Mouse (Mus musculus): ENCODE data around the gene Gja5. TPM values are rescaled to one million over a fixed set of nuclear protein-coding genes. Genes with fewer than 3 reads are reported as not detected.
A peak's percentile ranks its signal among the peaks of the same experiment; 100 is the strongest.

Gene Gja5
- polyA plus RNA-seq, 1 experiment from 2014 or later: 2.9 TPM

DNA sequence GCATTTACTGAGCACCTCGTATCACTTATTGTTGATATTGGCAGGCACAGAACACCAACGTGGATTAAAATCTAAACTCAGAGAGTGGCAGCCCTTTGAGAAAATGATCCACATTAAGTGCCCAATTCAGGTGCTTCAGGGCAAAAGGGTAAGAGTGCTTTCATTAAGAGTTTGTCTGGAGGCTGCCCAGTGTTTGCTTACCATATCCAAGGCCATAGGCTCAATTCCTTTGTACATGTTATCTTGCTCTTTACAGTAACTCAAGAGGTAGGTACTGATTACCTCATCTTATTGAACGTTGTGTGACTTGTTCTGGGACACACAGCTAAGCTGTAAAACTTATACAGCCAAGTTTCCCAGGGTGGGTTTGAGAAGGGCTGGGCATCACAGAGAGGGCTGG, 77.3 kb downstream of the Gja5 start:
- Histone ChIP-seq H3K4me3 (replicated peaks; ENCODE audit: low read length) (no peak overlapping the region), H3K9ac (replicated peaks; ENCODE audit: low read depth, low read length) (no peak overlapping the region), H3K36me3 (ENCODE audit: control insufficient read depth, insufficient read depth) (no peaks in the 10 kb centered on the region), H3K27me3 (replicated peaks; ENCODE audit: control insufficient read depth, insufficient read depth, low read length) (no peaks in the 10 kb centered on the region), H3K27ac (ENCODE audit: low read length) (no peak overlapping the region), H3K9me3 (ENCODE audit: control insufficient read depth, low read length) (no peaks in the 10 kb centered on the region), H3K4me2 (ENCODE audit: low read length) (no peak overlapping the region), H3K4me1 (replicated peaks; ENCODE audit: control insufficient read depth, insufficient read depth, low read length) (no peaks in the 10 kb centered on the region)
- ATAC-seq: no peak
- 81% methylated on average over 3 of the region's 3 CpGs for WGBS

DNA sequence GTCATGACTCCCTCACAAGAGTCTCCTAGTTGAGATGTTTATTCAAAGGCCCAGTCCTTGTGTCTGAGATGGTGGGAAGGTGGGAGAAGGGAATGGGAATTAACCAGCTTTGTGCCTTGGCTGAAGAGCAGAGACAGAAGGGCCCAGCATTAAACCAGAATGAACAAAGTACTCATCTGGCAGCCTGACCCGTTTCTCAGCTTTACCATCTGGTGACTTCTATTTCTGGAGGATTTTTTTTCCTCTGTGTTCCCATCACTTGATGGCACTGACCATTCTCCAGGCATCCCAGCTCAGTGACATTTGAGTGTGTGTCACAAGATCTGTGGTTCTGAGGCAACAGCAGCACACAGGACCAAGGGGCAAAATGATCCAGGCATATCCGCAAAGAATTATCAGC, 78.2 kb downstream of the Gja5 start:
- Histone ChIP-seq H3K4me1 (replicated peaks; ENCODE audit: control insufficient read depth, insufficient read depth, low read length) (no peaks in the 10 kb centered on the region), H3K36me3 (ENCODE audit: control insufficient read depth, insufficient read depth) (no peaks in the 10 kb centered on the region), H3K9me3 (ENCODE audit: control insufficient read depth, low read length) (no peaks in the 10 kb centered on the region), H3K27ac (ENCODE audit: low read length) (no peak overlapping the region), H3K4me3 (replicated peaks; ENCODE audit: low read length) (no peak overlapping the region), H3K27me3 (replicated peaks; ENCODE audit: control insufficient read depth, insufficient read depth, low read length) (no peaks in the 10 kb centered on the region), H3K9ac (replicated peaks; ENCODE audit: low read depth, low read length) (no peak overlapping the region), H3K4me2 (ENCODE audit: low read length) (no peak overlapping the region)
- ATAC-seq: no peak
- WGBS: 95% methylated on average over 2 of the region's 2 CpGs

DNA sequence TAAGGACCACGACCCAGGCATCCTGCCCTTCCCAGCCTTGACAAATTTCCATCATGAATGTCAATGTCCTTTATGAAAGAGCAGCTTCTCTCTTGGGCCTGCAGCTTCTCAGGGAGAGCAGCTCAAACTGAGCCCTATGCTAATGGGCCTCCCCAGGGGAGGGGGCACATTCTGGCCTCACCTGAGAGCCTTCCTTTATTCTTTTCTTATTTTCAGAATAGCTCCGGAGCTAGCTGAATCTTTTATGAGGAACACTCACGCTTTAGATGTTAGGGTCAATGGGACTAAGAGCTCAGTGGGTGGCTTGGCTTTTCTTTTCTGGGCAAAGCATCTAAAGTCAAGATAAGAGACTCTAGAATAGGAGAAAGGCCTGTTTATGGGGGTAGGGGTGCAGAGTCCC, 88.0 kb downstream of the Gja5 start:
- H3K36me3 ChIP-seq (ENCODE audit: control insufficient read depth, insufficient read depth): no peaks in the 10 kb centered on the region
- no peak for ATAC-seq
- H3K4me2 ChIP-seq (ENCODE audit: low read length): no peak overlapping the region
- H3K27me3 ChIP-seq (replicated peaks; ENCODE audit: control insufficient read depth, insufficient read depth, low read length): no peaks in the 10 kb centered on the region
- no peaks in the 10 kb centered on the region for H3K4me1 ChIP-seq (replicated peaks; ENCODE audit: control insufficient read depth, insufficient read depth, low read length)
- no peak overlapping the region for H3K4me3 ChIP-seq (replicated peaks; ENCODE audit: low read length)
- 8% methylated on average over 3 of the region's 3 CpGs for WGBS
- no peak overlapping the region for H3K27ac ChIP-seq (ENCODE audit: low read length)
- no peaks in the 10 kb centered on the region for H3K9me3 ChIP-seq (ENCODE audit: control insufficient read depth, low read length)
- no peak overlapping the region for H3K9ac ChIP-seq (replicated peaks; ENCODE audit: low read depth, low read length)

DNA sequence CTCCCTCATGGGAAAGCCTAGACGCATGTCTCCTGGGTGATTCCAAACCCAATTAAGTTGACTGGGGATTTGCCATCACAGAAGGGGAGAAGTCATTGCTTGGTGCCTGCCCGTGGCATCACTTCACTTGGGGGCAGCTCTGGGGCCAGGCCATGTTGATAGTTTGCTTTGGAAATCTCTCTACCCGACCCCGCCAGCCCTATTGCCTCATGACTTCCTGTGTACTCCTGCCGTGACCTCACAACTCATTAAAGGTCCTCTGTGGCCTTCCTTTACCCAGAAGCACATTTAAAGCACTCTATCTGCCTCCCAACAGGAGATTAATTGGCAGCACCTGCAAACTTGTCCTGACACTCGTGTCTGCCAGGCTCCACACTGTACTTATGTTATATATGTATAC, 93.3 kb downstream of the Gja5 start:
- Histone ChIP-seq H3K27me3 (replicated peaks; ENCODE audit: control insufficient read depth, insufficient read depth, low read length) (no peaks in the 10 kb centered on the region), H3K9me3 (ENCODE audit: control insufficient read depth, low read length) (no peaks in the 10 kb centered on the region), H3K36me3 (ENCODE audit: control insufficient read depth, insufficient read depth) (no peaks in the 10 kb centered on the region), H3K4me3 (replicated peaks; ENCODE audit: low read length) (no peak overlapping the region), H3K9ac (replicated peaks; ENCODE audit: low read depth, low read length) (no peak overlapping the region), H3K27ac (ENCODE audit: low read length) (no peak overlapping the region), H3K4me1 (replicated peaks; ENCODE audit: control insufficient read depth, insufficient read depth, low read length) (no peaks in the 10 kb centered on the region), H3K4me2 (ENCODE audit: low read length) (no peak overlapping the region)
- WGBS: 67% methylated on average over 6 of the region's 6 CpGs
- no peak for ATAC-seq

DNA sequence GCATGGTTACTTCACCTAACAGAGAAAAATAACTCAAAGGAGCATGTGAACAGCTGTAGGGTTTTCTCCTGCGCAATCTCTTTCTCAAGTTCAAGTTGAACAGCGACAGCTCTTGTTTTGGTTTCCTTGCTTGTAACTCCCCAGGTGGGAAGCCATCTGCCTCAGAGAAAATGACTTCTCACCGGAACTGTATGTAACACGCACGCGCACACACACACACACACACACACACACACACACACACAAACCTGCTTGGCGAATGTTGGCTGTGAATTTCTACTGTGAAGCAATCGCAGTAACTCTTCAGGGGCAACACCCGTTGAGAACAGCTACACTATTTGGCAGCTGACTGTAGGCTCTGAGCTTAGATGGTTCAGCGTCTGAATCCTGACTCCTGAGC, 98.6 kb downstream of the Gja5 start:
- Histone ChIP-seq H3K9me3 (ENCODE audit: control insufficient read depth, low read length) (no peaks in the 10 kb centered on the region), H3K36me3 (ENCODE audit: control insufficient read depth, insufficient read depth) (no peaks in the 10 kb centered on the region), H3K4me2 (ENCODE audit: low read length) (no peak overlapping the region), H3K4me3 (replicated peaks; ENCODE audit: low read length) (no peak overlapping the region), H3K9ac (replicated peaks; ENCODE audit: low read depth, low read length) (no peak overlapping the region), H3K4me1 (replicated peaks; ENCODE audit: control insufficient read depth, insufficient read depth, low read length) (no peaks in the 10 kb centered on the region), H3K27ac (ENCODE audit: low read length) (no peak overlapping the region), H3K27me3 (replicated peaks; ENCODE audit: control insufficient read depth, insufficient read depth, low read length) (no peaks in the 10 kb centered on the region)
- 84% methylated on average over 10 of the region's 10 CpGs for WGBS
- ATAC-seq: no peak

DNA sequence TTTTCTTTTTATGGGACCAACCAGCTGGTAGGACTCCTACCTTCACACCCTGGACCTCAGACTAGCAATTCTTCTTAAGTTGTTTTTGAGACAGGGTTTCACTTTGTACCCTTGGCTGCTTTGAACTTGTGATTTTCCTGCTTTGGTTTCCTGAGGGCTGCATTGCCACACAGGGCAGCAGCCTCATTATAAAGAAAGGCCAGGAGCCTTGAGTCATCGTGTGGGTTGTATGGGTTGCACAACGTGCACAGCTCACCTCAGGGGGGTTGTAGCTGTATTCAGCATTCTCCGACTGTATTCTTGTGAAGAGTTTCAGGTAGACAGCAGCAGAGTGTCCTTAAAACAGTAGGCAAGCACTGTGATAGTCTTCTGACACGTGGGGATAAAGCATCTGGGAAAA, 100.0 kb downstream of the Gja5 start:
- H3K4me2 ChIP-seq (ENCODE audit: low read length): no peak overlapping the region
- no peak overlapping the region for H3K4me3 ChIP-seq (replicated peaks; ENCODE audit: low read length)
- ATAC-seq: no peak
- H3K27ac ChIP-seq (ENCODE audit: low read length): no peak overlapping the region
- H3K9me3 ChIP-seq (ENCODE audit: control insufficient read depth, low read length): no peaks in the 10 kb centered on the region
- 72% methylated on average over 4 of the region's 4 CpGs for WGBS
- no peak overlapping the region for H3K9ac ChIP-seq (replicated peaks; ENCODE audit: low read depth, low read length)
- H3K27me3 ChIP-seq (replicated peaks; ENCODE audit: control insufficient read depth, insufficient read depth, low read length): no peaks in the 10 kb centered on the region
- H3K36me3 ChIP-seq (ENCODE audit: control insufficient read depth, insufficient read depth): no peaks in the 10 kb centered on the region
- no peaks in the 10 kb centered on the region for H3K4me1 ChIP-seq (replicated peaks; ENCODE audit: control insufficient read depth, insufficient read depth, low read length)

DNA sequence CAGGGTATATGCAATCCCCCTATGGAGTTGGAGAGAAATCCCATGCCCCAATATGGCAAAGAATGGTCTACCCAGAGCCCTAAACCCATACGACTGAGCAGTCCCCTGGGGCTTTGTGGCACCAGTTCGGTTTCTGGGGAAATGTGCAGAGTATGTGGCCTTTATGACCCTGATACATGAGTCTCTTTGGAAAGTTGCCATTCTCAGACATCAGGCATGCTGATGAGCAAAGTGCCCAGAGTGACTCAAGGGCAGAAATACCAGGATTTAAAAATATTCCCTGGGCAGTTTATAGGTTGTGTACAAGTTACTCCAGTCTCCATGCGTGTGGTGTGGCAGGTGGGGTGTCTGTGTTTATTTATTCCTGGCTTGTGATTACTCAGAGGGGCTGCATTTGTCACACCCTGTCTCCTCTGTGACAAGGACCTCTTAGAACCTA, 102.5 kb downstream of the Gja5 start:
- no peaks in the 10 kb centered on the region for H3K36me3 ChIP-seq (ENCODE audit: control insufficient read depth, insufficient read depth)
- no peaks in the 10 kb centered on the region for H3K27me3 ChIP-seq (replicated peaks; ENCODE audit: control insufficient read depth, insufficient read depth, low read length)
- H3K4me3 ChIP-seq (replicated peaks; ENCODE audit: low read length): no peak overlapping the region
- no peaks in the 10 kb centered on the region for H3K9me3 ChIP-seq (ENCODE audit: control insufficient read depth, low read length)
- 64% methylated on average over 3 of the region's 3 CpGs for WGBS
- no peak overlapping the region for H3K9ac ChIP-seq (replicated peaks; ENCODE audit: low read depth, low read length)
- no peak overlapping the region for H3K27ac ChIP-seq (ENCODE audit: low read length)
- no peaks in the 10 kb centered on the region for H3K4me1 ChIP-seq (replicated peaks; ENCODE audit: control insufficient read depth, insufficient read depth, low read length)
- ATAC-seq: no peak
- H3K4me2 ChIP-seq (ENCODE audit: low read length): no peak overlapping the region

DNA sequence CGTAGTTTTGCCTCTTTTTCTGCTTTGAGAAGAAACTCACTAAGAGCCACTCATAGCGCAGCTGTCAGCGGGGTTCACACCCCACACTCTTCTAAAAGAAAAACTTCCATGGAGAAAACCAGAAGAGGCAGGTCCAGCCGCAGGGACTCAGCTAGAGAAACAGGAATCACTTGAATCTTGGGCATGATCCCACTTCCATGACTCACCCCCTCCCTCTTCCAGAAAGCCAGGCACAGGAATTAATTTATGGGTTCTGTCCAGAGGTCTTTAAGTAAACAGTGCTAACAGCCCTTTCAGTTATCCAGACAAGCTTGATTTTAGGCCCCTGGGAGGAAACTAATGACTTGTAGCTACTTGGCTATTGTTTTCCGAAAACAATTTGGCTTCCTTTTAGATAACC, 120.7 kb downstream of the Gja5 start:
- Histone ChIP-seq H3K4me2 (ENCODE audit: low read length) (no peak overlapping the region), H3K27ac (ENCODE audit: low read length) (no peak overlapping the region)
- ATAC-seq: no peak

DNA sequence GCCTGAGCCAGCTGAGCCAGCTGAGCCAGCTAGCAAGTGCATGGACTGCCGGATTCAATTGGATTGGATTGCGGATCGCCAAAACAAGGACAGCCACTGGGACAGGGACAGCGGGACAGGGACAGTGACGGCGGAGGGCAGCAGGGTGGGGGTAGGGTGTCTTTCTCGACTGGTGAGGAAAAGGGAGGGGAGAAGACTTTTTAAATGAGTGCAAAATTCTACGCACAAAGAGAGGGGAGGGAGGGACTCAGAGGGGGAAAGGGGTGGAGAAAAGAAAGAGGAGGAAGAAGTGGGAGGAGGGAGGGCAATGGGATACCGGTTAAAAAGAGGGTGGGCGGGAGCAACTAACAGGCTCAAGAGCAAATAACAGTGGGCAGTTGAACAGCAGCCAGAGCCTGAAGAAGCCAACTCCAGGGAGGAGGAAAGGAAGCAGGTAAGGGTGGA, 127.6 kb downstream of the Gja5 start:
- no peak overlapping the region for H3K27ac ChIP-seq (ENCODE audit: low read length)
- H3K9me3 ChIP-seq (ENCODE audit: control insufficient read depth, low read length): no peaks in the 10 kb centered on the region
- peak; percentile 47 for ATAC-seq
- no peaks in the 10 kb centered on the region for H3K36me3 ChIP-seq (ENCODE audit: control insufficient read depth, insufficient read depth)
- H3K4me3 ChIP-seq (replicated peaks; ENCODE audit: low read length): peak overlapping the region; percentile 39
- 0% methylated on average over 10 of the region's 10 CpGs for WGBS
- H3K27me3 ChIP-seq (replicated peaks; ENCODE audit: control insufficient read depth, insufficient read depth, low read length): no peaks in the 10 kb centered on the region
- peak overlapping the region; percentile 53 for H3K4me2 ChIP-seq (ENCODE audit: low read length)
- H3K4me1 ChIP-seq (replicated peaks; ENCODE audit: control insufficient read depth, insufficient read depth, low read length): 0 out of 2 replicates have a peak, but pooled peaks cover 7% of the 10 kb centered on the region
- peak overlapping the region; percentile 42 for H3K9ac ChIP-seq (replicated peaks; ENCODE audit: low read depth, low read length)

More for the DNA sequence above, 120.7 kb downstream of the Gja5 start:
- Histone ChIP-seq H3K36me3 (ENCODE audit: control insufficient read depth, insufficient read depth) (no peaks in the 10 kb centered on the region), H3K4me1 (replicated peaks; ENCODE audit: control insufficient read depth, insufficient read depth, low read length) (no peaks in the 10 kb centered on the region), H3K4me3 (replicated peaks; ENCODE audit: low read length) (no peak overlapping the region), H3K9me3 (ENCODE audit: control insufficient read depth, low read length) (no peaks in the 10 kb centered on the region), H3K9ac (replicated peaks; ENCODE audit: low read depth, low read length) (no peak overlapping the region), H3K27me3 (replicated peaks; ENCODE audit: control insufficient read depth, insufficient read depth, low read length) (no peaks in the 10 kb centered on the region)
- 56% methylated on average over 5 of the region's 5 CpGs for WGBS

DNA sequence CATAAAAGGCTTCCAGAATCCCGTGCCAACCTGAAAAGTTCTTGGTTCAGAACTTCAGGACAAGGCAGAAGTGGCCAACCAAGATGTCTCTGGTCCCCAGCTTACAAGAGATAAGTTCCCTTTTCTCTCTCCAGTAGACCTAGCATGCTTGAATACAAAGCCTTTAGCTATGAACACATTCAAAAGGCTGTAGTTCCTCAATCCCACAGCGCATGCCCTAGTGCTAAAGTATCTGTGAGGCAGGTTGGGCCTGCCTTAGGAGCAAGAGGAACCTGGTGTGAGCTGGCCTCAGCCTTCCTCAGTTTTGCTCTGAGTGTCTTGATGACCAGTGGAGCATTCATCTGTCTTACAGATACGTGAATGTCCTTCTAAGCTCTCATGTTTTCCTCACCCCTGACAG, 131.1 kb downstream of the Gja5 start:
- Histone ChIP-seq H3K4me3 (replicated peaks; ENCODE audit: low read length) (no peak overlapping the region), H3K27me3 (replicated peaks; ENCODE audit: control insufficient read depth, insufficient read depth, low read length) (no peaks in the 10 kb centered on the region), H3K4me1 (replicated peaks; ENCODE audit: control insufficient read depth, insufficient read depth, low read length) (0 out of 2 replicates have a peak, but pooled peaks cover 10% of the 10 kb centered on the region), H3K9me3 (ENCODE audit: control insufficient read depth, low read length) (no peaks in the 10 kb centered on the region), H3K4me2 (ENCODE audit: low read length) (no peak overlapping the region), H3K27ac (ENCODE audit: low read length) (no peak overlapping the region), H3K9ac (replicated peaks; ENCODE audit: low read depth, low read length) (no peak overlapping the region), H3K36me3 (ENCODE audit: control insufficient read depth, insufficient read depth) (no peaks in the 10 kb centered on the region)
- no peak for ATAC-seq
- 88% methylated on average over 3 of the region's 3 CpGs for WGBS
